Mouse (Mus musculus) forebrain, embryonic 10.5 days (tissue): ENCODE data around the gene Opcml. TPM values are rescaled to one million over a fixed set of nuclear protein-coding genes. Genes with fewer than 3 reads are reported as not detected.

ENCODE experiments used
- DNase-seq: peaks from one replicate; pipeline ENCODE4 v3.0.0-alpha.2; 2017; ENCODE audit warnings: low spot score; ENCODE audit errors: extremely low spot score
- H3K27ac ChIP-seq: fragments of 300-500 bp; sonication (generic); 2 replicates; pipeline ENCODE4 v1.5.1; 2016; ENCODE audit warnings: mild to moderate bottlenecking
- H3K27me3 ChIP-seq: fragments of 300-500 bp; sonication (generic); 2 replicates; pipeline ENCODE4 v1.6.1; 2016; ENCODE audit warnings: mild to moderate bottlenecking; ENCODE audit not compliant: poor library complexity, severe bottlenecking
- H3K36me3 ChIP-seq: fragments of 300-500 bp; sonication (generic); replicated peaks from 2 replicates; pipeline ENCODE4 v1.6.1; 2016; ENCODE audit warnings: mild to moderate bottlenecking, moderate library complexity
- H3K4me1 ChIP-seq: fragments of 300-500 bp; sonication (generic); 2 replicates; pipeline ENCODE4 v1.6.1; 2016
- H3K4me3 ChIP-seq: fragments of 300-500 bp; sonication (generic); 2 replicates; pipeline ENCODE4 v1.5.1; 2016; ENCODE audit warnings: mild to moderate bottlenecking, moderate library complexity
- H3K9me3 ChIP-seq: fragments of 300-500 bp; sonication (generic); 2 replicates; pipeline ENCODE4 v1.6.1; 2016; ENCODE audit warnings: mild to moderate bottlenecking, moderate library complexity
- WGBS: fragments of 180-500 bp; shearing (Covaris S2); methylation state at CpG from one replicate; pipeline ENCODE4 v1.1.7; 2016; 5-methylcytosine and 5-hydroxymethylcytosine counted together
- polyA plus RNA-seq: library from polyadenylated mRNA; unstranded; fragments of >200 nt; fragmentation: Nextera tagmentation; extraction: Ambion mirVana; gene quantifications from 2 replicates; pipeline ENCODE4 v1.2.1, GENCODE M21; 2016

Opcml gene
- polyA plus RNA-seq, 1 experiment from 2014 or later, result 1.4 TPM

DNA sequence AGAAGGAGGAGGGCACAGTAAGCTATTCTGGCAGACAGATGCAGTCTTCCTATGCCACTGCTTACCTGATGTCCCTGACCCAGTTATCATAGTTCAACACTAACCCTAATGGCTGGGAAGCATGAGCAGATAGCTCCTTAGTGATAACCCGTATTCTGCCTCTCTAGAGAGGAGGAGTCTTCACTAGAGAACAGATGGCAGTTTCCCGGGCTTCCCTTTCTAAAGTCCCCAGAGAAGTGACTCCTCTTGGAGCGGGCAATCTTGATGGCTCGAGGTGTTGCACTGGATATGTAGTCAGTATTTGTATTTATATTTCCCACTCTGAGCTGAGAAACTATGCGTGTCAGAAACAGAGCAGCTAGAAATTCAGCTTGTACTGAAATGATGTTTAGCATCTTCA is 1031.9 kb downstream of the Opcml start:
- no peaks in the 10 kb centered on the region for H3K9me3 ChIP-seq
- H3K4me1 ChIP-seq, result peaks cover 13% of the 10 kb centered on the region
- H3K36me3 ChIP-seq, result no peaks in the 10 kb centered on the region
- no peaks in the 10 kb centered on the region for H3K27me3 ChIP-seq
- H3K27ac ChIP-seq, result no peak overlapping the region
- DNase-seq, result no peak
- WGBS, result 84% methylated on average over 5 of the region's 5 CpGs
- no peak overlapping the region for H3K4me3 ChIP-seq

GRCm38 (mm10) chr9:28825821-28826220 is 1035.2 kb downstream of the Opcml start:
- H3K9me3 ChIP-seq, result no peaks in the 10 kb centered on the region
- 84% methylated on average over 2 of the region's 2 CpGs for WGBS

DNA sequence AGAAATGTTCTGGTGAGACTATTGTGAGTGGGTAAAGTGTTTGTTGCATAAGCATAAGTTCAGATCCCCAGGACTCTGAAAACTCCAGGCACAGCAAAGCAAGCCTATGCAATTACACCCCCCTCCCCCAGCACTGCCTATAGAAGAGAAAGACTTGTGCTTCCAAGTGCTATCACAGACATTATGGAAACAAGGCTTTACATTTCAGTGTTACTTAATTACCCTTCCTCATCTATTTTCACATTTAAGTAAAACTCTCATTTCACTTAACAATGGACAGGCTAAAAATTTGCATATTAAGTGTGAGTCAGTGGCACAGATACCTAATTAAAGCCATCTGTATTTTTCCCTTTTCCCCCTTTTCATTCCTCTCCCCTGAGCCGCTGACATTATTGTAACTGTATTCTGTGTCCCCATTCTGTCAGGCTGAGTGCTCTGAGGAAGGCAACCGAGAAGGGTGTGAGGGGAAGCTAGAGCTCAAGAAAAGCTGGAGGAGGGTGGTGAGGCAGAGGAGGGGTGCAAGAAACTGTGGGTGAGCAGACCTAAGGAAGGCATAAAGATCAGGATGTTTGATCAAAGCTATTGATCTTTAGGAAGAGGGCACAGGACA is 1055.5 kb downstream of the Opcml start:
- no peak for DNase-seq
- Histone ChIP-seq H3K27me3 (no peaks in the 10 kb centered on the region), H3K4me3 (no peak overlapping the region), H3K9me3 (no peaks in the 10 kb centered on the region), H3K36me3 (no peaks in the 10 kb centered on the region), H3K27ac (no peak overlapping the region), H3K4me1 (peaks cover 6% of the 10 kb centered on the region; the same call in 1 of the 2 replicates)
- 46% methylated on average over 2 of the region's 2 CpGs for WGBS

More at GRCm38 (mm10) chr9:28825821-28826220, 1035.2 kb downstream of the Opcml start:
- Histone ChIP-seq H3K27ac (no peak overlapping the region), H3K27me3 (no peaks in the 10 kb centered on the region), H3K4me3 (no peak overlapping the region), H3K36me3 (no peaks in the 10 kb centered on the region), H3K4me1 (peaks cover 13% of the 10 kb centered on the region)
- no peak for DNase-seq

DNA sequence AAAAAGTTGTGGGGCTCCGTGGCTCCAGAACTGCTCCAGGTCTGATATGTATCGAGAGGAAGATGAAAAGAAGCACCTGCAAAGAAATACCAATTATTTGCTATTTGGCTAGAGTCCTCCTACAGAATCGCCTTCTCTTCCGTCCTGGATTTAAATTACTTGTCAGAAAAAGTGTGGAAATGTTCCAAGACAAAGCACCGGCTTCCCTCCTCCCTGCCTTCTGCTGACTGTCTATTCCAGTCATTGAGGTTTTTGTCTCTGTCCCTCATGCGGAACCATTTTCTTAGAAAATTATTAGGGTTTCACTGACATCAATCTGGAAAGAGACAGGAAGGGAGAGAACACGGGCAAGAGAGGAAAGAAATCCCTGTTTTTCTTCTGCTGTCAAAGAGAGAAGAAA is 1065.3 kb downstream of the Opcml start:
- DNase-seq, result no peak
- Histone ChIP-seq H3K4me1 (no peaks in the 10 kb centered on the region), H3K27ac (no peak overlapping the region), H3K36me3 (no peaks in the 10 kb centered on the region), H3K4me3 (no peak overlapping the region), H3K9me3 (no peaks in the 10 kb centered on the region), H3K27me3 (no peaks in the 10 kb centered on the region)
- WGBS, result 85% methylated on average over 7 of the region's 7 CpGs

DNA sequence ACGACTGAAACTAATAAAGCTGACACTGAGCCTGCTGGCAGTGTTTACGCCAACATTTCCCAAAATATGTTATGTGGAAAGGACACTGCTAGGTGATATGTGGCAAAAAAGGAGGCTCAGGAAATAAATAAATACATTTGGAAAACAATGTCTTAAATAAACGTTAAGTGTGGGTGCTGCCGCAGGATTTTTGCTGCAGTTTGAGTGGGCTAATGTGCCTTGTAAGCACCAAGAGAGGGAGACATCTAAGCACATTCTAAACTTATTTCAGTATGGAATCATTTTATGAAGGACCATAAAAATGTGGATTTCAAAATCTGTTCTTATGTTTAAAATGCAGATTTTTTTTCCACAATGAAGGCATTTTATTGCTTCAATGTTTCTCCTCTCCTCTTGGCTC is 1071.4 kb downstream of the Opcml start:
- WGBS, result 93% methylated on average over 4 of the region's 4 CpGs
- no peak overlapping the region for H3K27ac ChIP-seq
- no peaks in the 10 kb centered on the region for H3K27me3 ChIP-seq
- DNase-seq, result no peak
- H3K36me3 ChIP-seq, result no peaks in the 10 kb centered on the region
- no peak overlapping the region for H3K4me3 ChIP-seq
- no peaks in the 10 kb centered on the region for H3K9me3 ChIP-seq
- no peaks in the 10 kb centered on the region for H3K4me1 ChIP-seq

- H3K4me1 ChIP-seq, result no peaks in the 10 kb centered on the region
- no peaks in the 10 kb centered on the region for H3K27me3 ChIP-seq
- H3K27ac ChIP-seq, result no peak overlapping the region
- no peaks in the 10 kb centered on the region for H3K9me3 ChIP-seq
- H3K4me3 ChIP-seq, result no peak overlapping the region
- WGBS, result 82% methylated on average over 3 of the region's 3 CpGs
- DNase-seq, result no peak
- no peaks in the 10 kb centered on the region for H3K36me3 ChIP-seq
Measured at GRCm38 (mm10) chr9:28867256-28867655, 1076.7 kb downstream of the Opcml start.

- H3K27ac ChIP-seq, result no peak overlapping the region
- no peaks in the 10 kb centered on the region for H3K4me1 ChIP-seq
- H3K27me3 ChIP-seq, result no peaks in the 10 kb centered on the region
- H3K4me3 ChIP-seq, result no peak overlapping the region
- no peaks in the 10 kb centered on the region for H3K36me3 ChIP-seq
- whole genome bisulfite sequencing, result 59% methylated on average over 1 of the region's 1 CpGs
- no peak for DNase-seq
- no peaks in the 10 kb centered on the region for H3K9me3 ChIP-seq
Measured at GRCm38 (mm10) chr9:28870478-28870877, 1079.9 kb downstream of the Opcml start.

GRCm38 (mm10) chr9:28882566-28882965 is 1092.0 kb downstream of the Opcml start:
- no peak overlapping the region for H3K27ac ChIP-seq
- no peaks in the 10 kb centered on the region for H3K4me1 ChIP-seq
- DNase-seq, result no peak
- 73% methylated on average over 1 of the region's 1 CpGs for WGBS
- H3K9me3 ChIP-seq, result no peaks in the 10 kb centered on the region
- no peaks in the 10 kb centered on the region for H3K36me3 ChIP-seq
- H3K27me3 ChIP-seq, result no peaks in the 10 kb centered on the region
- no peak overlapping the region for H3K4me3 ChIP-seq

GRCm38 (mm10) chr9:28891611-28892010 is 1101.0 kb downstream of the Opcml start:
- DNase-seq, result no peak
- H3K4me3 ChIP-seq, result no peak overlapping the region
- WGBS, result 95% methylated on average over 8 of the region's 8 CpGs
- no peaks in the 10 kb centered on the region for H3K9me3 ChIP-seq
- H3K4me1 ChIP-seq, result peaks cover 16% of the 10 kb centered on the region
- no peak overlapping the region for H3K27ac ChIP-seq
- H3K27me3 ChIP-seq, result no peaks in the 10 kb centered on the region
- H3K36me3 ChIP-seq, result no peaks in the 10 kb centered on the region

- H3K9me3 ChIP-seq, result no peaks in the 10 kb centered on the region
- DNase-seq, result no peak
- no peak overlapping the region for H3K27ac ChIP-seq
- no peaks in the 10 kb centered on the region for H3K4me1 ChIP-seq
- no peaks in the 10 kb centered on the region for H3K27me3 ChIP-seq
- no peak overlapping the region for H3K4me3 ChIP-seq
- WGBS, result 93% methylated on average over 1 of the region's 1 CpGs
- H3K36me3 ChIP-seq, result no peaks in the 10 kb centered on the region
Measured at GRCm38 (mm10) chr9:28903291-28903690, 1112.7 kb downstream of the Opcml start.

- H3K9me3 ChIP-seq, result no peaks in the 10 kb centered on the region
- no peaks in the 10 kb centered on the region for H3K36me3 ChIP-seq
- no peak overlapping the region for H3K4me3 ChIP-seq
- no peaks in the 10 kb centered on the region for H3K27me3 ChIP-seq
- 88% methylated on average over 4 of the region's 4 CpGs for WGBS
- H3K4me1 ChIP-seq, result peaks cover 11% of the 10 kb centered on the region; the same call in 1 of the 2 replicates
- no peak for DNase-seq
- H3K27ac ChIP-seq, result no peak overlapping the region
Measured at GRCm38 (mm10) chr9:28909738-28910137, 1119.2 kb downstream of the Opcml start.

DNA sequence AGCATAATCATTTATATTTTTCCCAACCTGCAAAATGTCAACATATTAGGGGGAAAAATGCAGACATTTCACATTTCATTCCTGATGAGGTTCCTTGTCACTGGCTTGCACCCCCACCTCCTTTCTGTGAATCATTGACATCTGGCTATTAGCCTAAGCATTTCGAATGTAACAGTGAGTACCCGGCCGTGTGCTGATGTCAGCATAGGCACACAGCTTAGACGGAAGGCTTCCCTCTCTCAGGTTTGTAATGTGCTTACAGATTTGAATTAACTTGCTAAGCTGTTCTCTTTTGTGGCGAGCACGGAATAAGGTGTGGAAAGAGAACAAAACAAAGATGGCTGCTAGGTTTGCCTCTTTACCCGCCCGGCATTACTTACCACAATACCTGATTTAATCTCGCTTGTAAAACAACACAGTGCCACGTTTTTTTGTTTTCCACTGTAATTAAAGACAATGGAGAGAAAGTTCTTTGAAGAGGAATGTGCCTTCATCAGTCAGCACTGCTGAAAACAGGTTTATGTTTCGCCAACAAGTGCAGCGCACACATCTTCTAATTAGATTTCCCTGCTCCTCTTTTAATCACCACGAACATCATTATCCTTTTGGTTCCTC is 1121.1 kb downstream of the Opcml start:
- Histone ChIP-seq H3K4me3 (no peak overlapping the region), H3K36me3 (no peaks in the 10 kb centered on the region), H3K4me1 (peaks cover 11% of the 10 kb centered on the region; the same call in 1 of the 2 replicates), H3K27me3 (no peaks in the 10 kb centered on the region), H3K9me3 (no peaks in the 10 kb centered on the region), H3K27ac (no peak overlapping the region)
- WGBS, result 63% methylated on average over 13 of the region's 13 CpGs
- DNase-seq, result no peak

- DNase-seq, result no peak
- no peaks in the 10 kb centered on the region for H3K27me3 ChIP-seq
- no peaks in the 10 kb centered on the region for H3K4me1 ChIP-seq
- H3K4me3 ChIP-seq, result no peak overlapping the region
- H3K36me3 ChIP-seq, result no peaks in the 10 kb centered on the region
- H3K9me3 ChIP-seq, result no peaks in the 10 kb centered on the region
- no peak overlapping the region for H3K27ac ChIP-seq
- WGBS, result 76% methylated on average over 2 of the region's 2 CpGs
Measured at GRCm38 (mm10) chr9:28932069-28932468, 1141.5 kb downstream of the Opcml start.
